11 mouse cellular contexts compared by ENCODE assay signal in genomic region chr16:90921471-90922159, GRCm38 (mm10). TPM values are rescaled to one million over a fixed set of nuclear protein-coding genes. Genes with fewer than 3 reads are reported as not detected.
DNase-seq lines count a peak whose midpoint lies in the region; ATAC-seq and TF ChIP-seq lines count a peak whose summit lies in the region.
"Had no signal": no experiment of that assay in that cellular context is flagged by ENCODE, and none has a peak within 500 bp of the region (broad histone marks: within the 10 kb centered on the region; RNA-seq: fewer than 3 reads in every experiment).

No protein-coding gene starts in this region.

- peaks cover 4% of the 10 kb centered on the region; the same call in 1 of the 2 replicates for H3K9me3 ChIP-seq in heart, embryonic 11.5 days (replicated peaks; ENCODE audit: control insufficient read depth, low read length)
- no peaks in the 10 kb centered on the region for H3K9me3 ChIP-seq in intestine, embryonic 15.5 days
- H3K9me3 ChIP-seq: limb, embryonic 10.5 days had no signal

- intact Hi-C loops in left cerebral cortex, postnatal 4 days (cut with DNase I) = no loop called here
- intact Hi-C loops in left cerebral cortex, adult 2 months (cut with DNase I) = no loop called here

- no peak; the same call in 1 of the 2 replicates for TF ChIP-seq CTCF in left cerebral cortex, adult 2 months (IDR thresholded peaks at IDR 0.05)

- DNase-seq in left cerebral cortex, postnatal 4 days = peak; percentile 81
- no peak for DNase-seq in left cerebral cortex, adult 18-20 months (ENCODE audit: low spot score in 2 of 2)
- peak; percentile 82 for DNase-seq in cerebellum, adult 9-11 months
- peak; percentile 28 for DNase-seq in lung, postnatal 36 days
- DNase-seq in right cerebral cortex, postnatal 36 days (ENCODE audit: low spot score in 2 of 2) = no peak
- DNase-seq in left cerebral cortex, adult 2 months (ENCODE audit: extremely low spot score in 1 of 2, low spot score in 2 of 2) = no peak
- DNase-seq: adrenal gland, postnatal 25 days; thymus, postnatal 14 days had no signal

- H3K36me3 ChIP-seq in heart, embryonic 11.5 days (ENCODE audit: control insufficient read depth, insufficient read depth, low read length) = no peaks in the 10 kb centered on the region
- no peaks in the 10 kb centered on the region for H3K36me3 ChIP-seq in intestine, embryonic 15.5 days

- peak; percentile 52 for ATAC-seq in heart, embryonic 11.5 days (replicated peaks; ENCODE audit: insufficient number of reproducible peaks, low FRiP score, low TSS enrichment)
- no peak for ATAC-seq in intestine, embryonic 15.5 days

- no peak overlapping the region for H3K27ac ChIP-seq in heart, embryonic 11.5 days (ENCODE audit: low read depth, low read length)
- no peak overlapping the region for H3K27ac ChIP-seq in intestine, embryonic 15.5 days
- H3K27ac ChIP-seq in left cerebral cortex, adult 2 months = no peak overlapping the region
- H3K27ac ChIP-seq: limb, embryonic 10.5 days had no signal

- 24% methylated on average over 10 of the region's 10 CpGs for WGBS in heart, embryonic 11.5 days (ENCODE audit: insufficient replicate concordance)
- WGBS in intestine, embryonic 15.5 days = 47% methylated on average over 10 of the region's 10 CpGs

- H3K4me2 ChIP-seq in heart, embryonic 11.5 days = no peak overlapping the region; the same call in 1 of the 2 replicates
- no peak overlapping the region for H3K4me2 ChIP-seq in intestine, embryonic 15.5 days (replicated peaks)

- H3K4me3 ChIP-seq in heart, embryonic 11.5 days (ENCODE audit: low read depth, low read length) = no peak overlapping the region
- no peak overlapping the region for H3K4me3 ChIP-seq in intestine, embryonic 15.5 days (replicated peaks)
- H3K4me3 ChIP-seq in left cerebral cortex, adult 2 months = no peak overlapping the region
- H3K4me3 ChIP-seq: limb, embryonic 10.5 days had no signal

- H3K27me3 ChIP-seq in heart, embryonic 11.5 days (ENCODE audit: control insufficient read depth, insufficient read depth, low read length) = 0 out of 2 replicates have a peak, but pooled peaks cover 3% of the 10 kb centered on the region
- no peaks in the 10 kb centered on the region for H3K27me3 ChIP-seq in intestine, embryonic 15.5 days (replicated peaks)

- H3K4me1 ChIP-seq in heart, embryonic 11.5 days (ENCODE audit: control insufficient read depth, insufficient read depth, low read length) = no peaks in the 10 kb centered on the region
- H3K4me1 ChIP-seq in intestine, embryonic 15.5 days (replicated peaks) = no peaks in the 10 kb centered on the region
- H3K4me1 ChIP-seq: limb, embryonic 10.5 days had no signal

- no peak overlapping the region for H3K9ac ChIP-seq in heart, embryonic 11.5 days (ENCODE audit: low read depth, low read length)
- no peak overlapping the region for H3K9ac ChIP-seq in intestine, embryonic 15.5 days

RNA-seq across cellular contexts. Expression of gene Cfap298, which starts 13.3 kb away (rescaled TPM):
- total RNA-seq in left cerebral cortex, postnatal 4 days (2021) = 10 to 100 TPM; 31.6 to 35.8 TPM
- total RNA-seq in left cerebral cortex, adult 18-20 months (2021) = 10 to 100 TPM; 39.8 to 48.0 TPM
- 47.0 and 51.7 TPM in 2 replicates for polyA plus RNA-seq in heart, embryonic 11.5 days (2014; fragmentation: Nextera tagmentation; extraction: Ambion mirVana)
- 36.1 and 42.4 TPM in 2 replicates for polyA plus RNA-seq in intestine, embryonic 15.5 days (2015; fragmentation: Nextera tagmentation; extraction: Ambion mirVana)
- total RNA-seq in left cerebral cortex, adult 2 months (2021) = 10 to 100 TPM; 40.6 to 42.1 TPM

Comparison
In these comparisons a context has a peak if more than half of its experiments do, and no peak if none do; other contexts are left out.
1. DNase-seq: peak in left cerebral cortex, postnatal 4 days (single experiment), cerebellum, adult 9-11 months (single experiment) and lung, postnatal 36 days (single experiment); none in left cerebral cortex, adult 18-20 months (0 of 2), right cerebral cortex, postnatal 36 days (0 of 2) and left cerebral cortex, adult 2 months (0 of 2).